Mouse (Mus musculus) heart, postnatal 0 days (tissue): ENCODE measurements around the gene Ppp1r14c. TPM values are rescaled to one million over a fixed set of nuclear protein-coding genes. Genes with fewer than 3 reads are reported as not detected.

Experiments used
- ATAC-seq: fragments of 200-750 bp; cut with Nextera tagmentation; 2 replicates; pipeline ENCODE4 v1.8.0; 2017; ENCODE audit warnings: low read depth, moderate number of reproducible peaks, moderate library complexity; ENCODE audit not compliant: insufficient read depth
- DNase-seq: peaks from one replicate; pipeline ENCODE4 v3.0.0-alpha.2; 2016; ENCODE audit warnings: low spot score
- H3K27ac ChIP-seq: fragments of 300-500 bp; sonication (generic); 2 replicates; pipeline ENCODE4 v1.5.1; 2014; ENCODE audit warnings: low read depth, mild to moderate bottlenecking
- H3K27me3 ChIP-seq: fragments of 300-500 bp; sonication (generic); 2 replicates; pipeline ENCODE4 v1.6.1; 2014; ENCODE audit warnings: low read length, mixed read lengths; ENCODE audit not compliant: control insufficient read depth, insufficient read depth
- H3K36me3 ChIP-seq: fragments of 300-500 bp; sonication (generic); replicated peaks from 2 replicates; pipeline ENCODE4 v1.6.1; 2014; ENCODE audit warnings: low read length, mixed read lengths; ENCODE audit not compliant: control insufficient read depth, insufficient read depth
- H3K4me1 ChIP-seq: fragments of 300-500 bp; sonication (generic); 2 replicates; pipeline ENCODE4 v1.6.1; 2014; ENCODE audit warnings: antibody characterized with exemption; ENCODE audit not compliant: control insufficient read depth, insufficient read depth
- H3K4me2 ChIP-seq: fragments of 300-500 bp; sonication (generic); 2 replicates; pipeline ENCODE4 v1.6.1; 2014; ENCODE audit warnings: low read depth, mild to moderate bottlenecking, low read length, moderate library complexity
- H3K4me3 ChIP-seq: fragments of 300-500 bp; sonication (generic); 2 replicates; pipeline ENCODE4 v1.5.1; 2014; ENCODE audit warnings: low read depth, low read length
- H3K9ac ChIP-seq: fragments of 300-500 bp; sonication (generic); replicated peaks from 2 replicates; pipeline ENCODE4 v1.6.1; 2014; ENCODE audit warnings: low read depth, low read length, mixed read lengths
- H3K9me3 ChIP-seq: fragments of 300-500 bp; sonication (generic); replicated peaks from 2 replicates; pipeline ENCODE4 v1.6.1; 2016; ENCODE audit warnings: low read length; ENCODE audit not compliant: control insufficient read depth
- CTCF ChIP-seq: IDR thresholded peaks from 2 replicates; pipeline ENCODE4 v1.5.1; 2016; ENCODE audit warnings: antibody characterized with exemption, control low read depth, low read depth
- EP300 ChIP-seq: IDR thresholded peaks from 2 replicates; pipeline ENCODE4 v1.6.1; 2016; ENCODE audit warnings: antibody characterized with exemption, low read depth
- WGBS: fragments of 180-500 bp; shearing (Covaris S2); extraction: QIAGEN DNeasy Blood & Tissue Kit; methylation state at CpG from one replicate; pipeline ENCODE4 v1.1.7; 2014; 5-methylcytosine and 5-hydroxymethylcytosine counted together
- microRNA-seq: library from miRNA; unstranded; fragments of <30 nt; microRNA quantifications from one replicate; pipeline ENCODE4, GENCODE M21; 2016
- polyA plus RNA-seq: library from polyadenylated mRNA; unstranded; fragments of >200 nt; fragmentation: Nextera tagmentation; extraction: Ambion mirVana; gene quantifications from 2 replicates; pipeline ENCODE4 v1.2.1, GENCODE M21; 2015
- total RNA-seq: library from RNA; depleted of rRNA; stranded (reverse); fragments of >200 nt; gene quantifications from 2 replicates; pipeline ENCODE4 v1.2.3, GENCODE M21; 2014; ENCODE audit warnings: low replicate concordance; rRNA removed

Gene Ppp1r14c
- total and polyA plus RNA-seq, 2 experiments from 2014 or later, result 269 to 325 TPM

- 63% methylated on average over 6 of the region's 6 CpGs for WGBS
- Histone ChIP-seq H3K4me1 (0 out of 2 replicates have a peak, but pooled peaks cover 5% of the 10 kb centered on the region), H3K9ac (no peak overlapping the region), H3K36me3 (no peaks in the 10 kb centered on the region), H3K4me2 (no peak overlapping the region), H3K9me3 (no peaks in the 10 kb centered on the region), H3K4me3 (no peak overlapping the region), H3K27me3 (no peaks in the 10 kb centered on the region), H3K27ac (no peak overlapping the region)
- no peak for ATAC-seq
- no peak for DNase-seq
- no peak for TF ChIP-seq EP300
- TF ChIP-seq CTCF, result no peak
Measured at GRCm38 (mm10) chr10:3513947-3514346, 148.1 kb downstream of the Ppp1r14c start.

Small RNA genes lying within 50 kb of the gene (microRNA-seq; reads per million reads assigned to microRNA genes)
- gene Gm24482, result not detected

Other genes with a start within 250 kb of the Ppp1r14c start
- gene H60c, start 98.3 kb upstream of the Ppp1r14c start, total RNA-seq, result not detected in 2 replicates
- not detected in 2 replicates for gene H60c, start 98.3 kb upstream of the Ppp1r14c start, polyA plus RNA-seq
- 0.15 TPM in 1 of 2 replicates, not detected in the other for gene Iyd, start 174.2 kb downstream of the Ppp1r14c start, total RNA-seq
- 0.43 and 0.71 TPM in 2 replicates for gene Iyd, start 174.2 kb downstream of the Ppp1r14c start, polyA plus RNA-seq